Mouse (Mus musculus) G1E-ER4 (cell line): Measurements from ENCODE around the gene Klrg2. TPM values are rescaled to one million over a fixed set of nuclear protein-coding genes. Genes with fewer than 3 reads are reported as not detected.

Experiments
- GATA1 ChIP-seq: IDR thresholded peaks from one replicate; pipeline ENCODE4 v1.8.0; 2012; ENCODE audit warnings: low read length, inconsistent platforms
- polyA plus RNA-seq: library from polyadenylated mRNA; stranded (reverse); fragments of >175 nt; gene quantifications from 2 replicates; pipeline ENCODE4 v1.2.3, GENCODE M21; 2012

Gene Klrg2
- polyA plus RNA-seq, 1 experiment: not detected

GRCm38 (mm10) chr6:38640401-38640800 lies 3.4 kb upstream of the Klrg2 start:
- no peak for TF ChIP-seq GATA1

- no peak for TF ChIP-seq GATA1
These were observed 846 bp downstream of the Klrg2 start for GRCm38 (mm10) chr6:38635941-38636851.

DNA sequence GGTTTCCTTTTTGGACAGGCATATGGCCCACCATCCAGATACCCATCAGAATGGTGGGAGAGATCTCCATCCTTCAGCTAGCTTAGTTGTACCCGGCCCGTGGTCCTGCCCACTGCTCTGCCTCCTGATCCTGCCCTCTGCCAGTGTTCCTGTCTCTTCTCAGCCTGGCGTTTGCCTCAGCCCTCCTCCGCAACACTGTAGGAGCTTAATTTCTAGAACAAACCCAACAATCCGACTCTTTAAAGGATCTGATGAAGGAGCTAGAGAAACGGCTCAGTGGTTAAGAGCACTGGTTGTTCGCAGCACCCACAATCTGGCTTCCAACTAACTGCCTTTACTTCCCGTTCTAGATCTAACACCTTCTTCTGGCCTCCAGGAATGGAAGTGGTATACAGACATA lies 2.6 kb downstream of the Klrg2 start:
- TF ChIP-seq GATA1: no peak

DNA sequence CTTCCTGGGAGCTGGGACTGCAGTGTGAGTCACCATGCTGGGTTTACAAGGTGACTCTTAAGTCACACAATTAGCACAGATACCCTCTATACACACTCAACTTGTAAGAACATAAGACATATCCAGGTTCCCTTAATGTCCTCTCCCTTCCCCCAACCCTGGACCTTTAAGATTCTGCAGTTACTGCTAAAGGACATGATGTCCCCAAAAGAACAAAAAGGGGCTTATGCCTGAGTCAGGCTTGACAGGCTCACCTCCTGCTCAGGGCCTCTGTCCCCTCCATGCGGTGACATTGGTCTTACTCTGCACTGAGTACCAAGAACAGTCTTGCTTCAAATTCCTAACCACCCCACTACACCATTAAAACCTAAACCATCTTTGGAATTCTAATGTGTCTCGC lies 4.2 kb downstream of the Klrg2 start:
- no peak for TF ChIP-seq GATA1

GRCm38 (mm10) chr6:38629556-38629955 lies 7.5 kb downstream of the Klrg2 start:
- TF ChIP-seq GATA1: no peak

- no peak for TF ChIP-seq GATA1
These were observed 9.6 kb downstream of the Klrg2 start for GRCm38 (mm10) chr6:38627486-38627885.

DNA sequence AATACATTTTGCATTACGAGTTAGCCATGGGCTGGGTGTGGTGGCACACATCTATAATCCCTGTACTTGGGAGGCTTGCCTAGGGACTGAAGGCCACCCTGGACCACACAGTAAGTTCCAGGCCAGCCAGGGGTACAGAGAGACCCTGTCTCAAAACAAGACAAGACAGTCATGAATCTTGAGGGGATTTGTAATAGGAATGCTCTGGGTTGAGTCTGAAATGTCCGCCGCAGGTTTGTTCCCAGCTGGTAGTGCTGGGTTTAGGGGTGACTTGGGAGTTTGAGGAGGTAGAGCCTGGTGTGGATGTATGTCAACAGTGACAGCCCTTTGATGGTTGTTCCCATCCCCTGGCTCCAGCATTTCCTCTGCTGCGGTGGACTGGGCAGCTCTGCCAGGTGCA lies 10.0 kb downstream of the Klrg2 start:
- no peak for TF ChIP-seq GATA1

GRCm38 (mm10) chr6:38626086-38626485 lies 11.0 kb downstream of the Klrg2 start:
- TF ChIP-seq GATA1: no peak

DNA sequence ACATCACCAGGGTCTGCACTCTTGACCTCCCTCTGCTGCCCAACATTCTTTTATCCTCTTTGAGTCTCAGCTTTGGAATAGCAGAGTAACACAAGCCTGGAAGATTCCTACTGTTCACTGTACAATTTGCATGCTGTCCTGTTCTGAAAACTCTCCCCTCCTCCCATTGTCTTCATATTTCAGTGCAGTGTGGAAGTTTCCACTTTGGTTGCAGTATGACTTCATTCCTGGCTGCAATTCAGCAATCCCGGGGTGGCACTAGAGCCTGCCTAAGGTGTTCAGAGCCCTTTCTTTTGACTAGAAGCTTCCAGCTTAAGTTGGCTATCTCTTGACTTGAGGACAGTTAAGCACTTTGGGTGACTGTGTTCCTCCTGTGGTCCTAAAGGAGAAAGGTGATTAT lies 12.6 kb downstream of the Klrg2 start:
- TF ChIP-seq GATA1: no peak

DNA sequence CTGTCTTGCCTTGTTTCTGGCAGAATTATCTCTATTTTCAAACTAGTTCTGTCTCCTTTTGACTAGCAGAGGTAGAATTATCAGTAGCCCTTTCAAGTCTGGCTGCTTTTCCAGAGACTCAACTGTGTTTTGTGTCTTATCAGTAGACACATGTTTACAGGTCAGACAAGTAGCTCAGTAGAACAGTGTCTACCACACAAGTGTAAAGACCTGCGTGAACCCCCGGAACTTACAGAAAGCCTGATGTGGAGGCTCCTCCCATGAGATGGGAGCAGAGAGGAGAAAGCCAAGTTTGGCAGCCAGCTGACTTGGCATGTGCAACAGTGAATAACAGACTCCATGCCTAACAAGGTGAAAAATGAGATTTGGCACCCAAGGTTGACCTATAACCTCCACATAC lies 13.6 kb downstream of the Klrg2 start:
- no peak for TF ChIP-seq GATA1

- TF ChIP-seq GATA1: no peak
These were observed 14.6 kb downstream of the Klrg2 start for GRCm38 (mm10) chr6:38622406-38622805.

DNA sequence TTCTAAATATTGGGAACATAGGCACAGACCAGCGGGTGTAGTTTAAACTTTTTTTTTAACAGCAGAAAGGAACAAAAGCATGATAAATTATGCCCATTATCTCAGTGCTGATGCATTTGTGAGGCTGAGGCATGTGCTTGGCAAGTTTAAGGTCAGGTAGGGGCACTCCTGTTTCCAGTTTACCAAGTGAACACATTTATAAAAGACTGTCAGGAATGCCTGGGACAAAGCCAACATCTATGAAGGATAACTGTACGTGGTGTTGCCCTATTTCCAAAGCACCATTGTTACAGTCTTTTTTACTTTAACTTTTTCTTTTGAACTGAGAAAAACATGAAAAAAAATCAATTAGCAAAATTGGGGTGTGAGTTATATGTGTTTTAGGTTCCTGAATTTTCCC lies 27.1 kb downstream of the Klrg2 start:
- no peak for TF ChIP-seq GATA1

DNA sequence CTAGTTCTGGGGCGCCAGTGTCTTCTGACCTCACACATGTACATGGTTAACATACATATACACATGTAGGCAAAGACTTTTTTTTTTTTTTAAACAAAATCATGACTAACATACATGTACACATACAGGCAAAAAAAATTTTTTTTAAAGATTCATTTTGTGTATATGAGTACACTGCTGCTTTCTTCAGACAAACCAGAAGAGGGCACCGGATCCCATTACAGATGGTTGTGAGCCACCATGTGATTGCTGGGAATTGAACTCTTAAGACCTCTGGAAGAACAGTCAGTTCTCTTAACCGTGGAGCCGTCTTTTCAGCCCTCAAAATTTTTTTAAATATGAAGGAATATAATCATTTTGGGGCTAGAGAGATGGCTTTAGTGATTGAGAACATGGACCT lies 39.6 kb downstream of the Klrg2 start:
- TF ChIP-seq GATA1: no peak

GRCm38 (mm10) chr6:38581711-38582110 lies 55.3 kb downstream of the Klrg2 start:
- no peak for TF ChIP-seq GATA1

DNA sequence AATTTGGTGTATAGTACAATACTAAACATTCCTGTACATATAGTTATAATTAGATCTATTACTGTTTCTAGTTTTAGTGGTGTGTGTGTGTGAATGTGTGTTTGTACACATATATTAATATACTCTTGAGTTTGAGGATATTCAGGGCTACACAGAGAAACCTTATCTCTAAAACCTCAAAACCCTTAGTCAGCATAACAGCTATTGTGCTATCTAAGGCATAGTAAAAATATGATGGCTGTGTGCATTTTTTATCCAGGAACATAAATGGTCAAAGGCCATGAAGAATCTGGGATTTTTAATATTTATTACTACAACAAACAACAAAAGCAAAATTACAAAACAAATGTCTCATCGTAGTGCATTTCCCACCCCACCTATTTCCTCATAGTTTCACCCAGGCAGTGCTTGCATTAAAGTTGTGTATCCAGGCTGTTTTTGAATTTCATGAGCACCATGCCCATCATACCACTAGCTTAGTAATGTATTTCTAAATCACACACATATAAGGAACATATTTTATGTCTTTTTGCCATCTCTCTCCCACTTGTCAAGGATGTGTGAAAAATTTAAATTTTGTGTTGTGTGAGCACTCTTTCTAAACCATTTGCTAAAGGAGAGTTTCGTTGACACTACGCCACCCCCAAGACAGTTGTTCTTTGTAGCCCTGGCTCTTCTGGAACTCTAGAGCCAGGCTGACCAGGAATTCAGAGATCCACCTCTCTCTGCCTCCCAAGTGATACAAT lies 56.8 kb downstream of the Klrg2 start:
- TF ChIP-seq GATA1: no peak

GRCm38 (mm10) chr6:38576096-38576495 lies 60.9 kb downstream of the Klrg2 start:
- no peak for TF ChIP-seq GATA1

Other genes starting within 250 kb of the Klrg2 start
- 4.0 and 5.6 TPM in 2 replicates for gene Ubn2, start 203.3 kb downstream of the Klrg2 start, polyA plus RNA-seq
- gene Fmc1, start 103.7 kb downstream of the Klrg2 start, polyA plus RNA-seq: 170 and 262 TPM in 2 replicates
- 80.4 and 109 TPM in 2 replicates for gene Luc7l2, start 85.9 kb downstream of the Klrg2 start, polyA plus RNA-seq
- 0.24 and 0.27 TPM in 2 replicates for gene Clec2l, start 25.8 kb upstream of the Klrg2 start, polyA plus RNA-seq
- gene Tbxas1, start 238.2 kb upstream of the Klrg2 start, polyA plus RNA-seq: 0.03 and 0.18 TPM in 2 replicates
- gene Hipk2, start 238.9 kb upstream of the Klrg2 start, polyA plus RNA-seq: 37.4 and 40.6 TPM in 2 replicates